Mouse (Mus musculus): ENCODE results near the gene Fam171a1. TPM values are rescaled to one million over a fixed set of nuclear protein-coding genes. Genes with fewer than 3 reads are reported as not detected.
"Not testable (repeated sequence)": the region's sequence is repeated elsewhere in the genome, so short reads cannot be mapped to it uniquely, and the experiment has no call there.

Gene Fam171a1
- 52.4 and 59.0 TPM in 2 replicates for polyA plus RNA-seq (2014; fragmentation: Nextera tagmentation; extraction: Ambion mirVana)

DNA sequence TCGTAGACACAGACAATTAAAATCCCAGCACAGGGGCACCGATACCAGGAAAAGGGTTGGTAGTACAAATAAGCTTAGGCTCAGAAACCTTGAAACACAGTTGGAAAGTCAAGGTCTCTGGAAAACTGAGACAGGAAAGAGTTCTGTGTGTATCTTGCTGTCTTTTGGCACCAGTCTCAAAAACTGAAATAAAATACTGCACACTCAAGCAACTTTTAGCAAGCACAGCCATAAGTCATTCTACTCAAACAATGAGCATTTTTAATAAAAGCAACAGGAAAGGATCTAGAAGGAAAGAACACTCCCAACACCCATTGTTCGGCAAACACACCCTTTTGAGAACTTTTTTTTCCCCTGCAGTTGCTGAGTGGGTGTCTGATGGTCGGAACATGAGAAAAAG, at the start of gene Fam171a1:
Fam171a1 (plus strand) TSS at position 359 of the 400 bp plus-strand sequence.
- DNase-seq (ENCODE audit: low spot score): no peak
- Histone ChIP-seq H3K27ac (no peak within 1 kb of the TSS), H3K36me3 (replicated peaks; ENCODE audit: control insufficient read depth, insufficient read depth) (no peaks in the 10 kb centered on the region), H3K9me3 (ENCODE audit: control insufficient read depth, low read length) (no peaks in the 10 kb centered on the region), H3K4me2 (replicated peaks) (no peak within 1 kb of the TSS), H3K4me1 (replicated peaks; ENCODE audit: control insufficient read depth, insufficient read depth, low read length) (no peaks in the 10 kb centered on the region), H3K27me3 (ENCODE audit: control insufficient read depth, insufficient read depth, low read length) (no peaks in the 10 kb centered on the region), H3K9ac (no peak within 1 kb of the TSS), H3K4me3 (replicated peaks; ENCODE audit: low read length) (no peak within 1 kb of the TSS)
- no peak for ATAC-seq (ENCODE audit: low FRiP score)
- 86% methylated on average over 4 of the region's 4 CpGs for WGBS

- no peaks in the 10 kb centered on the region for H3K27me3 ChIP-seq (ENCODE audit: control insufficient read depth, insufficient read depth, low read length)
- H3K9me3 ChIP-seq (ENCODE audit: control insufficient read depth, low read length): peaks cover 20% of the 10 kb centered on the region
- no peak overlapping the region for H3K4me2 ChIP-seq (replicated peaks)
- ATAC-seq (ENCODE audit: low FRiP score) (no peak), DNase-seq (ENCODE audit: low spot score) (no peak)
- WGBS: 88% methylated on average over 1 of the region's 1 CpGs
- H3K4me1 ChIP-seq (replicated peaks; ENCODE audit: control insufficient read depth, insufficient read depth, low read length): no peaks in the 10 kb centered on the region
- H3K27ac ChIP-seq: no peak overlapping the region
- no peak overlapping the region for H3K9ac ChIP-seq
- H3K36me3 ChIP-seq (replicated peaks; ENCODE audit: control insufficient read depth, insufficient read depth): no peaks in the 10 kb centered on the region
- no peak overlapping the region for H3K4me3 ChIP-seq (replicated peaks; ENCODE audit: low read length)
Measured at GRCm38 (mm10) chr2:3069140-3069539, 44.9 kb upstream of the Fam171a1 start.

DNA sequence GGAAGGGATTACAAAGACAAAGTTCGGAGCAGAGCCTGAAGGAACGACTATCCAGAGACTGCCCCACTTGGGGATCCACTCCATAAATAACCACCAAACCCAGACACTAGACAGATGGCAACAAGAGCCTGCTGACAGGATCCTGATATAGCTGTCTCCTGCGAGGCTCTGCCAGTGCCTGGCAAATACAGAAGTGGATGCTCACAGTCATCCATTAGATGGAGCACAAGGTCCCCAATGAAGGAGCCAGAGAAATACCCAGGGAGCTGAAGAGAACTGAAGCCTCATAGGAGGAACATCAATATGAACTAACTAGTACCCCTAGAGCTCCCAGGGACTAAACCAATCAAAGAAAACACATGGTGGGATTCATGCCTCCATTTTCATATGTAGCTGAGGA, 25.7 kb upstream of the Fam171a1 start:
- H3K9ac ChIP-seq; ATAC-seq (ENCODE audit: low FRiP score); DNase-seq (ENCODE audit: low spot score); H3K36me3 ChIP-seq (replicated peaks; ENCODE audit: control insufficient read depth, insufficient read depth); H3K9me3 ChIP-seq (ENCODE audit: control insufficient read depth, low read length); H3K4me1 ChIP-seq (replicated peaks; ENCODE audit: control insufficient read depth, insufficient read depth, low read length); H3K27me3 ChIP-seq (ENCODE audit: control insufficient read depth, insufficient read depth, low read length); H3K27ac ChIP-seq; H3K4me2 ChIP-seq (replicated peaks); H3K4me3 ChIP-seq (replicated peaks; ENCODE audit: low read length): not testable (repeated sequence)
- WGBS: 83% methylated on average over 3 of the region's 3 CpGs

DNA sequence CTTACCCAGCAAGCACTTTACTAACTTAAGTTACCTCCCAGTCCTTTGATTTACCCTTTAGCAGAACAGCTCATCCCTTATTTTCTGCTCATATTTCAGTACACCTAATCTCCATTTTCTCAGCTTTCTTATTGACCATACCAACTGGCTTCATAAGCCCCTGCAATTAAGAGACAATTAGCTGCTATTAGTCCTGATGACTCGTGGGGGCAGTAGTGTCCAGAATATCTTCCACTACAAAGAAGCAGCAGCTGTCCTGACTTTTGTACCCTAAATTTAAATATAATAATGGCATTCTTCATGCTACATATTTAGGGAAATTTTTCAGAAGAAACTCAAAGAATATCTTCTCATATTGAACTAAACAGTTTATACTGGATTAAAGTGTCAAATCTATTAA, 24.8 kb upstream of the Fam171a1 start:
- Histone ChIP-seq H3K4me2 (replicated peaks) (no peak overlapping the region), H3K4me3 (replicated peaks; ENCODE audit: low read length) (no peak overlapping the region), H3K9me3 (ENCODE audit: control insufficient read depth, low read length) (no peaks in the 10 kb centered on the region), H3K27ac (no peak overlapping the region), H3K4me1 (replicated peaks; ENCODE audit: control insufficient read depth, insufficient read depth, low read length) (no peaks in the 10 kb centered on the region), H3K9ac (no peak overlapping the region), H3K36me3 (replicated peaks; ENCODE audit: control insufficient read depth, insufficient read depth) (no peaks in the 10 kb centered on the region), H3K27me3 (ENCODE audit: control insufficient read depth, insufficient read depth, low read length) (no peaks in the 10 kb centered on the region)
- ATAC-seq (ENCODE audit: low FRiP score) (no peak), DNase-seq (ENCODE audit: low spot score) (peak; percentile 44)
- 20% methylated on average over 1 of the region's 1 CpGs for WGBS

DNA sequence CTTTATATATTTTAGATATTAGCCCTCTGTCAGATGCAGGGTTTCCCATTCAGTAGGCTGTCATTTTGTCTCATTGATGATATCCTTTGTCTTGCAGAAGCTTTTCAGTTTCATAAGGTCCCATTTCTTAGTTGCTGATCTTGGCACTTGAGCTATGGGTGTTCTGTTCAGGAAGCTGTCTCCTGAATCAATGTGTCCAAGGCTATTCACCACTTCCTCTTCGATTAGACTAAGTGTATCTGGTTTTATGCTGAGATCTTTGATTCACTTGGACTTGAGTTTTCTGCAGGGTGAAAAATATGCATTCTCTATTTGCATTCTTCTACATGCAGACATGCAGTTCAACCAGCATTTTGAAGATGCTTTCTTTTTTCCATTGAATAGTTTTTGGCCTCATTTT, 17.9 kb upstream of the Fam171a1 start:
- Histone ChIP-seq H3K4me1 (replicated peaks; ENCODE audit: control insufficient read depth, insufficient read depth, low read length) (no peaks in the 10 kb centered on the region), H3K4me2 (replicated peaks) (no peak overlapping the region), H3K27ac (no peak overlapping the region), H3K9ac (no peak overlapping the region), H3K9me3 (ENCODE audit: control insufficient read depth, low read length) (no peaks in the 10 kb centered on the region), H3K4me3 (replicated peaks; ENCODE audit: low read length) (no peak overlapping the region), H3K36me3 (replicated peaks; ENCODE audit: control insufficient read depth, insufficient read depth) (no peaks in the 10 kb centered on the region), H3K27me3 (ENCODE audit: control insufficient read depth, insufficient read depth, low read length) (no peaks in the 10 kb centered on the region)
- 82% methylated on average over 1 of the region's 1 CpGs for WGBS
- ATAC-seq (ENCODE audit: low FRiP score): no peak
- DNase-seq (ENCODE audit: low spot score): no peak

DNA sequence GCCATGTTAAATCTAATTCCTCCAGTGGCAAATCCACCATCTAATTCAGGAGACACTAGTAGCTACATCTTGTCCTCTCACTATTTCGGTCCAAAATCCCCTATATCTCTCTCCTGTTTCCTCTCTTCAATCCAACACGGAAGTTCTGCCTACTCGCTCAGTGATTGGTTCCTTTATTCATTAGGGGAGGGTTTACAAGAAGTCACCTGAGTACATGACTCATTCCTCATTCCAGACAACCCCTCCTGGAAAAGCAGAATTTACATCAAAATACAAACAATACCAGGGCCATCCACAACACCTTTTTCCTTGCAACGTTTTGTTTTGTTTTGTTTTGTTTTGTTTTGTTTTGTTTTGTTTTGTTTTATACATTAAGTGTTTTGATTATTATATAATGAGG, 14.1 kb upstream of the Fam171a1 start:
- no peaks in the 10 kb centered on the region for H3K27me3 ChIP-seq (ENCODE audit: control insufficient read depth, insufficient read depth, low read length)
- H3K9ac ChIP-seq: no peak overlapping the region
- no peaks in the 10 kb centered on the region for H3K4me1 ChIP-seq (replicated peaks; ENCODE audit: control insufficient read depth, insufficient read depth, low read length)
- H3K27ac ChIP-seq: no peak overlapping the region
- H3K36me3 ChIP-seq (replicated peaks; ENCODE audit: control insufficient read depth, insufficient read depth): no peaks in the 10 kb centered on the region
- 79% methylated on average over 4 of the region's 4 CpGs for WGBS
- H3K4me2 ChIP-seq (replicated peaks): no peak overlapping the region
- DNase-seq (ENCODE audit: low spot score): no peak
- H3K4me3 ChIP-seq (replicated peaks; ENCODE audit: low read length): no peak overlapping the region
- H3K9me3 ChIP-seq (ENCODE audit: control insufficient read depth, low read length): no peaks in the 10 kb centered on the region
- no peak for ATAC-seq (ENCODE audit: low FRiP score)

DNA sequence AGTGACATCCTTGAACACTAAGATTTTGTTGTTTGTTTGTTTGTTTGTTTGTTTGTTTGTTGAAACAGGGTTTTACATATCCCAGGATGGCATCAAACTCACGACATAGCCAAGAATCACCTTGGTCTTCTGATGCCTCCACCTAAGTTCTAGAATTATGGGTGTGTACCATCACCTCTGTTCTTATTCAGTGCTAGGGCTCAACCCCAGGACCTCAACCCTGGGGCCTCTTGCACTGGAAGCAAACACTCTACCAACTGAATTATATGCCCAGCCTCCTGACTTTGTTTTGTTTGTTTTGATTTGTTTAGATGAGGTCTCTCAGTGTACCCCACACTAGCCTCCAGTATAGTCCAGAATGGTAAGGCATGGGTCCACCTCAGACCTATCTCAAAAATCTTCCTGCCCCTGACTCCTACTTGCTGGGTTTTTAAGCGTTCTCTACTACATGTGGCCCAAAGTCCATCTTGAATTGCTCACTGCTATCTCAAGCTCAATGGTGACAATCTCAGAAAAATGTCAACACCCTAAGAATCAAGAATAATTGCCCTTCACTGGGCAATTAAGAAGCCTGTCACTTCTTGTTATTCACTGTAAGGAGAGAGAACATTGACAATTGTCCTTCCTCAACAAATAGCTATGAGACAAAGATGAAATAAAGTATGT, 12.6 kb upstream of the Fam171a1 start:
- ATAC-seq (ENCODE audit: low FRiP score) (no peak), DNase-seq (ENCODE audit: low spot score) (no peak)
- H3K27me3 ChIP-seq (ENCODE audit: control insufficient read depth, insufficient read depth, low read length): no peaks in the 10 kb centered on the region
- H3K9ac ChIP-seq: no peak overlapping the region
- H3K4me1 ChIP-seq (replicated peaks; ENCODE audit: control insufficient read depth, insufficient read depth, low read length): no peaks in the 10 kb centered on the region
- H3K4me3 ChIP-seq (replicated peaks; ENCODE audit: low read length): no peak overlapping the region
- no peaks in the 10 kb centered on the region for H3K9me3 ChIP-seq (ENCODE audit: control insufficient read depth, low read length)
- 80% methylated on average over 2 of the region's 2 CpGs for WGBS
- no peak overlapping the region for H3K27ac ChIP-seq
- no peaks in the 10 kb centered on the region for H3K36me3 ChIP-seq (replicated peaks; ENCODE audit: control insufficient read depth, insufficient read depth)
- no peak overlapping the region for H3K4me2 ChIP-seq (replicated peaks)

- ATAC-seq (ENCODE audit: low FRiP score) (no peak), DNase-seq (ENCODE audit: low spot score) (no peak)
- Histone ChIP-seq H3K4me3 (replicated peaks; ENCODE audit: low read length) (no peak overlapping the region), H3K27me3 (ENCODE audit: control insufficient read depth, insufficient read depth, low read length) (no peaks in the 10 kb centered on the region), H3K36me3 (replicated peaks; ENCODE audit: control insufficient read depth, insufficient read depth) (no peaks in the 10 kb centered on the region), H3K4me2 (replicated peaks) (no peak overlapping the region), H3K4me1 (replicated peaks; ENCODE audit: control insufficient read depth, insufficient read depth, low read length) (no peaks in the 10 kb centered on the region), H3K9me3 (ENCODE audit: control insufficient read depth, low read length) (no peaks in the 10 kb centered on the region), H3K27ac (no peak overlapping the region), H3K9ac (no peak overlapping the region)
- 82% methylated on average over 3 of the region's 3 CpGs for WGBS
Measured at GRCm38 (mm10) chr2:3102360-3102759, 11.7 kb upstream of the Fam171a1 start.

DNA sequence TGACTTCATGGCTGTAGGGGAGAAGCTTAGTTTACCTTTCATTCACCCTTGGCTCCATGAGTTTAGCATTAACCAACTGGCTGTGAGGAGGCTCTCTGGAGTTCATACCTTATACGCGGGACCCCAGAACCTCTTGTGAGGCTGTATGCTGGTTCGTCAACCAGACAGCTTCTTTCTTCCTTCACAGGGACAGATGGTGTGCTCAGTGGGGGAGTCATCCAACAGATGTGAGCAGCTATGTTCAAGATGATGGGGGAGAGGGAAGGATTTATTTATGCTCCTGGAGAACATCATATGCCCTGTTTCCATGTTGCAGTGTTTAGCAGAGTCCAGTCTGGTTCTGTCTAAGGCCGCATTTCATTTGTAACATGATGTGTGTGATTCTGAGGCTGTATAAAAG, 6.6 kb upstream of the Fam171a1 start:
- ATAC-seq (ENCODE audit: low FRiP score): no peak
- 71% methylated on average over 4 of the region's 4 CpGs for WGBS
- DNase-seq (ENCODE audit: low spot score): no peak
- no peak overlapping the region for H3K9ac ChIP-seq
- no peak overlapping the region for H3K27ac ChIP-seq
- no peaks in the 10 kb centered on the region for H3K9me3 ChIP-seq (ENCODE audit: control insufficient read depth, low read length)
- H3K4me3 ChIP-seq (replicated peaks; ENCODE audit: low read length): no peak overlapping the region
- H3K36me3 ChIP-seq (replicated peaks; ENCODE audit: control insufficient read depth, insufficient read depth): no peaks in the 10 kb centered on the region
- no peak overlapping the region for H3K4me2 ChIP-seq (replicated peaks)
- no peaks in the 10 kb centered on the region for H3K4me1 ChIP-seq (replicated peaks; ENCODE audit: control insufficient read depth, insufficient read depth, low read length)
- no peaks in the 10 kb centered on the region for H3K27me3 ChIP-seq (ENCODE audit: control insufficient read depth, insufficient read depth, low read length)

GRCm38 (mm10) chr2:3108431-3108830, 5.6 kb upstream of the Fam171a1 start:
- Histone ChIP-seq H3K4me1 (replicated peaks; ENCODE audit: control insufficient read depth, insufficient read depth, low read length) (no peaks in the 10 kb centered on the region), H3K4me2 (replicated peaks) (no peak overlapping the region), H3K27ac (no peak overlapping the region), H3K9ac (no peak overlapping the region), H3K27me3 (ENCODE audit: control insufficient read depth, insufficient read depth, low read length) (no peaks in the 10 kb centered on the region), H3K36me3 (replicated peaks; ENCODE audit: control insufficient read depth, insufficient read depth) (no peaks in the 10 kb centered on the region), H3K9me3 (ENCODE audit: control insufficient read depth, low read length) (no peaks in the 10 kb centered on the region), H3K4me3 (replicated peaks; ENCODE audit: low read length) (no peak overlapping the region)
- ATAC-seq (ENCODE audit: low FRiP score) (no peak), DNase-seq (ENCODE audit: low spot score) (no peak)
- WGBS: 92% methylated on average over 3 of the region's 3 CpGs

Data from hindbrain, embryonic 14.5 days (tissue).